Comparison of ENCODE assay signal across 8 mouse cellular contexts in genomic region chr13:32850668-32851404, GRCm38 (mm10). TPM values are rescaled to one million over a fixed set of nuclear protein-coding genes. Genes with fewer than 3 reads are reported as not detected.
DNase-seq lines count a peak whose midpoint lies in the region; ATAC-seq and TF ChIP-seq lines count a peak whose summit lies in the region.

Gene Serpinb1a, minus strand, starts transcription at chr13:32851185.

- no peak for ATAC-seq in frontal cortex, adult (ENCODE audit: low TSS enrichment)

- no peak for TF ChIP-seq CTCF in heart, adult 2 months (IDR thresholded peaks at IDR 0.05)

- peaks cover 17% of the 10 kb centered on the region for H3K4me1 ChIP-seq in heart, adult 2 months (ENCODE audit: control insufficient read depth, insufficient read depth, low read length)

- no peaks in the 10 kb centered on the region for H3K27me3 ChIP-seq in heart, adult 2 months (ENCODE audit: control insufficient read depth, insufficient read depth, low read length)

- TF ChIP-seq POLR2A in heart, adult 2 months (IDR thresholded peaks at IDR 0.05; ENCODE audit: insufficient read depth, low read depth, low read length): peak; percentile 79

- WGBS in heart, adult 2 months: 28% methylated on average over 10 of the region's 10 CpGs

- H3K4me3 ChIP-seq in heart, adult 2 months: peak within 1 kb of the TSS; percentile 36

- TF ChIP-seq EP300 in heart, adult 2 months (IDR thresholded peaks at IDR 0.05; ENCODE audit: insufficient read depth, low read depth, low read length): no peak

- 0 out of 2 replicates have a peak within 1 kb of the TSS, but pooled peaks have one; percentile 55 for H3K9ac ChIP-seq in heart, adult 2 months (ENCODE audit: low read depth, low read length)

- DNase-seq in urinary bladder, adult 2 months (ENCODE audit: low spot score): no peak
- no peak for DNase-seq in urinary bladder, postnatal 10 days (ENCODE audit: low spot score)
- DNase-seq in heart, adult 2 months: peak; percentile 76 to 84
- peak; percentile 66 to 76 for DNase-seq in kidney, postnatal 25 days
- peak; percentile 76 to 77 for DNase-seq in lung, postnatal 4 days
- DNase-seq in thymus, postnatal 14 days: peak; percentile 27
- DNase-seq in cerebellum, postnatal 25 days: no peak

- no peaks in the 10 kb centered on the region for H3K79me2 ChIP-seq in heart, adult 2 months (replicated peaks; ENCODE audit: control insufficient read depth, insufficient read depth, low read length)

- peak within 1 kb of the TSS; percentile 64 for H3K27ac ChIP-seq in heart, adult 2 months

- H3K36me3 ChIP-seq in heart, adult 2 months (ENCODE audit: control insufficient read depth, insufficient read depth, low read length): peaks cover 8% of the 10 kb centered on the region

- intact Hi-C loops in heart, adult 2 months (cut with DNase I): no loop called here

RNA-seq across cellular contexts. Expression of gene Serpinb1a, which starts in this region (rescaled TPM):
- 14.6 and 18.0 TPM in 2 replicates for polyA plus RNA-seq in urinary bladder, adult 2 months (2012; rRNA removed)
- total RNA-seq in heart, adult 2 months (2021): 1 to 10 TPM; 4.4 to 5.7 TPM
- 2.8 and 5.2 TPM in 2 replicates for polyA plus RNA-seq in heart, adult 2 months (2012; rRNA removed)

Comparison
In these comparisons a context has a peak if more than half of its experiments do, and no peak if none do; other contexts are left out.
1. DNase-seq: peak in heart, adult 2 months (2 of 2), kidney, postnatal 25 days (2 of 2), lung, postnatal 4 days (2 of 2) and thymus, postnatal 14 days (single experiment); none in urinary bladder, adult 2 months (single experiment), urinary bladder, postnatal 10 days (single experiment) and cerebellum, postnatal 25 days (0 of 2).